Mouse (Mus musculus): ENCODE measurements around the gene Nlrp4c. TPM values are rescaled to one million over a fixed set of nuclear protein-coding genes. Genes with fewer than 3 reads are reported as not detected.

Nlrp4c gene
- polyA plus RNA-seq (2012; rRNA removed), result 0.02 TPM in 1 of 2 replicates, not detected in the other

DNA sequence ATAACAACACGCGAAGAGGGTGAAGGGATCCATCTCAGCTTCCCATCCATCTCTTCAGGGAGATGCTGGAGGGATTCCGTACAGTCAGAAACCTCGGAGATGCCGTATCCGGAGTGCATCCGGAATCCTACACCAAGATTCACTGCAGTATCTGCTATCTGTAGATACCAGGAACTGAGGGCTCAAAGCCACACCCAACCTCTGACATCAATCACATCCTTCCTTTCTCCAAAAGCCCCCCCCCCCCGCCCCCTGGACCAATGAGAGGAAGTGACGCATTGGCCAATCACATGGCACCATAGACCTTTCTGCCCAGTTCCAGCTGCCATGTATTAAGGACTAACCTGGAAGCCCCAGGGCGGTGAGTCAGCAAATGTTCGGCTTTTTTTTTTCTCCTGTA, at the start of gene Nlrp4c:
Gene Nlrp4c, plus strand, starts transcription at position 301 of the 400 bp plus-strand sequence.

GRCm38 (mm10) chr7:6010910-6011309, 34.1 kb upstream of the Nlrp4c start, which contains the start of gene Vmn1r65:
Vmn1r65 (minus strand) TSS chr7:6011010.

Other genes starting within 250 kb of the Nlrp4c start
- gene Vmn1r63, start 239.7 kb upstream of the Nlrp4c start, polyA plus RNA-seq (2012; rRNA removed), result not detected in 2 replicates
- not detected in 2 replicates for gene Vmn1r64, start 160.6 kb upstream of the Nlrp4c start, polyA plus RNA-seq (2012; rRNA removed)
- gene Vmn1r65, start 34.2 kb upstream of the Nlrp4c start, polyA plus RNA-seq (2012; rRNA removed), result not detected in 2 replicates
- gene Zfp787, start 110.8 kb downstream of the Nlrp4c start, polyA plus RNA-seq (2012; rRNA removed), result 36.1 and 39.3 TPM in 2 replicates
- 52.6 and 93.5 TPM in 2 replicates for gene Zfp444, start 127.1 kb downstream of the Nlrp4c start, polyA plus RNA-seq (2012; rRNA removed)
- gene Galp, start 151.9 kb downstream of the Nlrp4c start, polyA plus RNA-seq (2012; rRNA removed), result not detected in 2 replicates
- gene Zscan5b, start 177.1 kb downstream of the Nlrp4c start, polyA plus RNA-seq (2012; rRNA removed), result not detected in 2 replicates
- gene Epp13, start 207.5 kb downstream of the Nlrp4c start, polyA plus RNA-seq (2012; rRNA removed), result not detected in 2 replicates
- gene Zfp667, start 241.4 kb downstream of the Nlrp4c start, polyA plus RNA-seq (2012; rRNA removed), result 5.6 and 6.3 TPM in 2 replicates

Measured in central nervous system, embryonic 11.5 days (tissue).